Mouse (Mus musculus) left cerebral cortex, postnatal 25 days (tissue): ENCODE results near the gene Gm28308. TPM values are rescaled to one million over a fixed set of nuclear protein-coding genes. Genes with fewer than 3 reads are reported as not detected.

ENCODE experiments used
- DNase-seq, 2 experiments: peaks; one replicate each; pipeline ENCODE4 v3.0.0; 2022; ENCODE audit warnings: low spot score in 2 of 2, mixed read lengths in 1 of 2
- intact Hi-C: fragments of 180-260 bp; cut with DNase I; formaldehyde crosslinking; loops from one replicate; pipeline ENCODE4 v1.15.1; 2025
- total RNA-seq, 2 experiments: library from RNA; stranded (reverse); gene quantifications; 2 replicates each; pipeline ENCODE4 v1.2.3; 2021

The Gm28308 gene
- total RNA-seq, 2 experiments from 2014 or later, result not detected

GRCm38 (mm10) chr6:52177806-52178205 lies 35.3 kb downstream of the Gm28308 start:
- intact Hi-C loops, result no loop called here

GRCm38 (mm10) chr6:52177061-52177735 lies 35.9 kb downstream of the Gm28308 start, which contains the start of gene 5730596B20Rik:
Gene 5730596B20Rik (plus strand): TSS chr6:52177498.
- intact Hi-C loops, result no loop called here
- DNase-seq, result no peak

More at GRCm38 (mm10) chr6:52177806-52178205, 35.3 kb downstream of the Gm28308 start:
- no peak for DNase-seq

- intact Hi-C loops, result no loop called here
- DNase-seq, result no peak
Observed at GRCm38 (mm10) chr6:52176391-52176790, 36.7 kb downstream of the Gm28308 start.

GRCm38 (mm10) chr6:52175864-52176263 lies 37.3 kb downstream of the Gm28308 start:
- no peak for DNase-seq
- intact Hi-C loops, result no loop called here

GRCm38 (mm10) chr6:52174968-52175751 lies 38.0 kb downstream of the Gm28308 start:
- intact Hi-C loops, result no loop called here
- no peak for DNase-seq

GRCm38 (mm10) chr6:52173648-52174047 lies 39.5 kb downstream of the Gm28308 start:
- DNase-seq, result no peak
- intact Hi-C loops, result no loop called here

GRCm38 (mm10) chr6:52172501-52172900 lies 40.6 kb downstream of the Gm28308 start:
- no peak for DNase-seq
- intact Hi-C loops, result no loop called here

GRCm38 (mm10) chr6:52171938-52172337 lies 41.2 kb downstream of the Gm28308 start:
- intact Hi-C loops, result no loop called here
- no peak for DNase-seq

- intact Hi-C loops, result no loop called here
- DNase-seq, result no peak
Observed at GRCm38 (mm10) chr6:52171331-52171730, 41.8 kb downstream of the Gm28308 start.

GRCm38 (mm10) chr6:52170898-52171223 lies 42.3 kb downstream of the Gm28308 start:
- no peak for DNase-seq
- intact Hi-C loops, result no loop called here

GRCm38 (mm10) chr6:52170166-52170897 lies 42.8 kb downstream of the Gm28308 start:
- no peak for DNase-seq
- intact Hi-C loops, result no loop called here

- intact Hi-C loops, result no loop called here
- no peak for DNase-seq
Observed at GRCm38 (mm10) chr6:52169499-52170165, 43.5 kb downstream of the Gm28308 start.

- intact Hi-C loops, result no loop called here
Observed at GRCm38 (mm10) chr6:52168191-52169055, 44.7 kb downstream of the Gm28308 start.

GRCm38 (mm10) chr6:52167736-52168161 lies 45.4 kb downstream of the Gm28308 start:
- DNase-seq, result no peak
- intact Hi-C loops, result no loop called here

More at GRCm38 (mm10) chr6:52168191-52169055, 44.7 kb downstream of the Gm28308 start:
- DNase-seq, result no peak

GRCm38 (mm10) chr6:52167176-52167575 lies 46.0 kb downstream of the Gm28308 start:
- intact Hi-C loops, result no loop called here
- DNase-seq, result no peak

GRCm38 (mm10) chr6:52166431-52167077 lies 46.6 kb downstream of the Gm28308 start:
- DNase-seq, result no peak
- intact Hi-C loops, result no loop called here

- DNase-seq, result no peak
- intact Hi-C loops, result no loop called here
Observed at GRCm38 (mm10) chr6:52165441-52166370, 47.4 kb downstream of the Gm28308 start.
